Mouse (Mus musculus): Measurements from ENCODE around the gene Fndc11. TPM values are rescaled to one million over a fixed set of nuclear protein-coding genes. Genes with fewer than 3 reads are reported as not detected.
A peak's percentile ranks its signal among the peaks of the same experiment; 100 is the strongest.
"Not testable (repeated sequence)": the region's sequence is repeated elsewhere in the genome, so short reads cannot be mapped to it uniquely, and the experiment has no call there.

The Fndc11 gene
- total RNA-seq (2017) = 0.39 TPM in 1 of 3 replicates, not detected in the others

GRCm38 (mm10) chr2:181219538-181220216, at the start of gene Fndc11:
Fndc11 (plus strand) TSS chr2:181220013.
- ATAC-seq (replicated peaks; ENCODE audit: insufficient number of reproducible peaks, low FRiP score, low TSS enrichment, poor library complexity, severe bottlenecking) = peak; percentile 81

- ATAC-seq (replicated peaks; ENCODE audit: insufficient number of reproducible peaks, low FRiP score, low TSS enrichment, poor library complexity, severe bottlenecking) = no peak
Observed at GRCm38 (mm10) chr2:181174646-181175045, 45.2 kb upstream of the Fndc11 start.

DNA sequence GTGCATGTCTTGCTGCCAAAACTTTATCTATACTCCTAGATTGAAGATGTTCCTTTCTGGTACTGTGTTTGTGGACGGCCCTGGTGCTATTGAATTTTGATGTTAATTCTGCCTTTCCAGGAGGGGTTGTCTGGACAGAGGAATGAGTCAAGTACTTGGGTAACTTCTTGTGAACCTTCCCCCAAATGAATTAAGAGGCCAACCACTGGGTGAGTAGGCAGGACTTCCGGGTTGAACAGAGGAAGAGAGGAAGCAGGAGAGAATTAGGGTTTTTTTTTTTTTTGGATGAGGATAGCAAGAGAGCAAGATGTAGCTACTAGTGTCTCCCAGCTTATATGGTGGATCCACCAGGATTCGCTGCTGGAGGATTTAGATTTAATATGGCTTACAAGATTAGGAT, 41.8 kb upstream of the Fndc11 start:
- ATAC-seq (replicated peaks; ENCODE audit: insufficient number of reproducible peaks, low FRiP score, low TSS enrichment, poor library complexity, severe bottlenecking) = no peak

GRCm38 (mm10) chr2:181178471-181178870, 41.3 kb upstream of the Fndc11 start:
- ATAC-seq (replicated peaks; ENCODE audit: insufficient number of reproducible peaks, low FRiP score, low TSS enrichment, poor library complexity, severe bottlenecking) = no peak

GRCm38 (mm10) chr2:181180898-181181297, 38.9 kb upstream of the Fndc11 start:
- no peak for ATAC-seq (replicated peaks; ENCODE audit: insufficient number of reproducible peaks, low FRiP score, low TSS enrichment, poor library complexity, severe bottlenecking)

GRCm38 (mm10) chr2:181186635-181187034, 33.2 kb upstream of the Fndc11 start:
- peak; percentile 72 for ATAC-seq (replicated peaks; ENCODE audit: insufficient number of reproducible peaks, low FRiP score, low TSS enrichment, poor library complexity, severe bottlenecking)

- ATAC-seq (replicated peaks; ENCODE audit: insufficient number of reproducible peaks, low FRiP score, low TSS enrichment, poor library complexity, severe bottlenecking) = peak; percentile 85
Observed at GRCm38 (mm10) chr2:181187121-181188000, 32.5 kb upstream of the Fndc11 start, which contains the start of gene Ppdpf. Ppdpf (plus strand) TSS chr2:181187247.

- ATAC-seq (replicated peaks; ENCODE audit: insufficient number of reproducible peaks, low FRiP score, low TSS enrichment, poor library complexity, severe bottlenecking) = no peak
Observed at GRCm38 (mm10) chr2:181188681-181189080, 31.1 kb upstream of the Fndc11 start.

GRCm38 (mm10) chr2:181189321-181189720, 30.5 kb upstream of the Fndc11 start:
- ATAC-seq (replicated peaks; ENCODE audit: insufficient number of reproducible peaks, low FRiP score, low TSS enrichment, poor library complexity, severe bottlenecking) = no peak

DNA sequence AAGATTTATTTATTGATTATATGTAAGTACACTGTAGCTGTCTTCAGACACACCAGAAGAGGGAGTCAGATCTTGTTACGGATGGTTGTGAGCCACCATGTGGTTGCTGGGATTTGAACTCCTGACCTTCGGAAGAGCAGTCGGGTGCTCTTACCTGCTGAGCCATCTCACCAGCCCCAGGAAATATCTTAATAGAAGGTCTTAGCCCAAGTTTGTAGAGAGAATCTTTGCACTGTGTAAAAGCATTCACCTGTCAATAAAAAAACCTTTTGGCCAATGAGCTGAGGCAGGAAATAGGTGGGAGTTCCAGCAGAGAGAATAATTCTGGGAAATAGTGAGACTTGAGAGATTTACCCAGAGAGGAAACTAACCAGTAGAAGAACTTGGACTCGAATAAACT, 28.4 kb upstream of the Fndc11 start:
- ATAC-seq (replicated peaks; ENCODE audit: insufficient number of reproducible peaks, low FRiP score, low TSS enrichment, poor library complexity, severe bottlenecking) = not testable (repeated sequence)

DNA sequence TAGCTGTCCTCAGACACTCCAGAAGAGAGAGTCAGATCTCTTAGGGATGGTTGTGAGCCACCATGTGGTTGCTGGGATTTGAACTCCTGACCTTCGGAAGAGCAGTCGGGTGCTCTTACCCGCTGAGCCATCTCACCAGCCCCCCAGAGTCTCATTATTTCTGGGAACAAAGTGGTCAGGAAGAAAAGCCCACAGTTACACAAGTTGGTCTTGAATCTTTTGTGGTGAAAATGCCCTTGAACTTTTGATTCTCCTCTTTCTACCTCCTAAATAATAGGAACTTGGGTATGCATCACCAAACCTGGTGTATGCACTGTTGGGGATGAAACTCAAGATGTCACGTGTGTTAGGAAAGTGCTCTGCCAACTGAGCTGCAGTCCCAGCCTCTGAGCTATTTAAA, 27.9 kb upstream of the Fndc11 start:
- no peak for ATAC-seq (replicated peaks; ENCODE audit: insufficient number of reproducible peaks, low FRiP score, low TSS enrichment, poor library complexity, severe bottlenecking)

DNA sequence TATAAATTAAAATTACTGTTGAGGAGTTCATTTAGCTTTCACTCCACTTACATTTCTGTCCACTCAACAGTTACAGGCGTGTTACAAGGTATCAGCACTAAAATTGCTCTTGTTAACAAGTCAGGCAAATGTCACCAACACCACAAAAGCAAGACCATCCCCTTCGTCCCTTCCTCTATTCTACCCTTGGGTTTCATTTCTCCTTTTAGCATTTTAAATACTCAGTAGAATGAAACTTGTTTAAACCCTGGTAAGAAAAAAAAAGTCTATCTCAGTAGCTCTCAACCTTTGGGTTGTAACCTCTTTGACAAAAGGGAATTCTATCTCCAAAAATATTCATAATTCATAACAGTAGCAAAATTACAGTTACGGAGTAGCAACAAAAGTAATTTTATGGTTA, 26.8 kb upstream of the Fndc11 start:
- peak; percentile 69 for ATAC-seq (replicated peaks; ENCODE audit: insufficient number of reproducible peaks, low FRiP score, low TSS enrichment, poor library complexity, severe bottlenecking)

GRCm38 (mm10) chr2:181196628-181197300, 23.0 kb upstream of the Fndc11 start:
- no peak for ATAC-seq (replicated peaks; ENCODE audit: insufficient number of reproducible peaks, low FRiP score, low TSS enrichment, poor library complexity, severe bottlenecking)

GRCm38 (mm10) chr2:181201606-181202005, 18.2 kb upstream of the Fndc11 start:
- no peak for ATAC-seq (replicated peaks; ENCODE audit: insufficient number of reproducible peaks, low FRiP score, low TSS enrichment, poor library complexity, severe bottlenecking)

- no peak for ATAC-seq (replicated peaks; ENCODE audit: insufficient number of reproducible peaks, low FRiP score, low TSS enrichment, poor library complexity, severe bottlenecking)
Observed at GRCm38 (mm10) chr2:181202422-181202821, 17.4 kb upstream of the Fndc11 start, which contains the start of gene Ptk6. Ptk6 (minus strand) TSS chr2:181202789.

DNA sequence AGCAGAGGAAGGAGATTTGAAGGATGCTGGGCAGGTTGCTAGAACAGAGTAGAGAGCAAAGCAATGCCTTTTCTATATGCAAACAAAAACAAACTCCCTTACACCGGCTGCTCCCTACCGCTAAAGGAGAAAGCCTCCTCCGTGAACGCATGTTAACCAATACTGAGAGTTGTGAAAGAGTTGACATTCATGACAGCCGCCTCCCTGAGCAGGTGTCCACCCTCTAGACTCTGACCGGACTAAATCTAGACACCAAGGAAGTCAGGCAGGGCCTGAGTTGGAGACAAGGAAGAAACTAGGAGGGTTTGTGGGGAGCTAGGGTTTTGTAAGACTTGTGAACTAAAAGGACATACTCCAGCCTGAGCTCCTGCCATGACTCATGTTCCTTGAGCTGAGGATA, 16.9 kb upstream of the Fndc11 start:
- ATAC-seq (replicated peaks; ENCODE audit: insufficient number of reproducible peaks, low FRiP score, low TSS enrichment, poor library complexity, severe bottlenecking) = peak; percentile 23; the same call in 1 of the 2 replicates

DNA sequence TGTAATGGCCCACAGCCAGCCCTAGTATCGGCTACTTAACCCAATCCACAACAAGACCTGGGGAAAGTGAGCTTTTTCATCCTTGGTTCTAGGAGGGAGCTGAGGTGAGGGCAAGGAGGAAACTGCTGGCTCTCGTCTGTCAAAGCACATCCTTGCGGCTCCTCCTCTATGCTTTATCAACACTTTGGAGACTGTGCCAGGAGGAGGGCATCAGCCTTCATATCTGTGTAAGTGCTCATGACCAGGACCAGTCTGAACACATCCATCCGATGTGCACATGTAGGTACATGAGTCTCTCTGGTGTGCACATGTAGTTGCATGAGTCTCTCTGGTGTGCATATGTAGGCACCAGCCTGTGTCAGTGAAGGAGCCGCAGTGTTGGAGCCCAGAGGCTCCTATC, 14.1 kb upstream of the Fndc11 start:
- ATAC-seq (replicated peaks; ENCODE audit: insufficient number of reproducible peaks, low FRiP score, low TSS enrichment, poor library complexity, severe bottlenecking) = no peak

GRCm38 (mm10) chr2:181206118-181206517, 13.7 kb upstream of the Fndc11 start:
- no peak for ATAC-seq (replicated peaks; ENCODE audit: insufficient number of reproducible peaks, low FRiP score, low TSS enrichment, poor library complexity, severe bottlenecking)

- ATAC-seq (replicated peaks; ENCODE audit: insufficient number of reproducible peaks, low FRiP score, low TSS enrichment, poor library complexity, severe bottlenecking) = no peak
Observed at GRCm38 (mm10) chr2:181212389-181213020, 7.3 kb upstream of the Fndc11 start.

Measured in monocyte, adult 5-6 weeks (primary cell).